Mouse (Mus musculus) adrenal gland, adult (tissue): Measurements from ENCODE around the gene Shisal1.

ENCODE experiments used
- DNase-seq, 2 experiments: peaks; one replicate each; pipeline ENCODE4 v3.0.0; 2022 to 2023; ENCODE audit warnings: low spot score in 1 of 2; ENCODE audit not compliant: inconsistent age in 2 of 2

The Shisal1 gene

DNA sequence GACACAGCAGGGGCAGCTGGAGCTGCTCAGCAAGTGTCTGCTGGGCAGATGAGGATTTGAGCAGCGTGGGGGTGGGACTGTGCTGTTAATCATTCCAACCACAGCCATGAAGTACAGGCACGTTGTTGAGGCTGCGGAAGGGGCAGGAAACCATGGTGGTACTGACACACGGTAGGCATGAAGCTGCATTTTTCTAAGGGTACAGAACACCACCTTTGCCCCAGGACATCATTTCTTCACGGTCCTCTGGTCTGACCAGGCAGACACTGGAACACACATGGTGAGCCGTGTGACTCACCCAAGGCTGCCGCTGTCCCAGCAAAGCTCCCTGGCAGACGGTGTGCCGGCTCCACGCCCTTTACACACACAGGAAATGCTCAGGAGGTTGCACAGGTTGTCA is 66.7 kb downstream of the Shisal1 start:
- DNase-seq, result peak; percentile 18 to 54

- DNase-seq, result no peak
Observed at GRCm38 (mm10) chr15:84378734-84379133, 68.2 kb downstream of the Shisal1 start.

- DNase-seq, result no peak
Observed at GRCm38 (mm10) chr15:84372801-84373200, 74.1 kb downstream of the Shisal1 start.

DNA sequence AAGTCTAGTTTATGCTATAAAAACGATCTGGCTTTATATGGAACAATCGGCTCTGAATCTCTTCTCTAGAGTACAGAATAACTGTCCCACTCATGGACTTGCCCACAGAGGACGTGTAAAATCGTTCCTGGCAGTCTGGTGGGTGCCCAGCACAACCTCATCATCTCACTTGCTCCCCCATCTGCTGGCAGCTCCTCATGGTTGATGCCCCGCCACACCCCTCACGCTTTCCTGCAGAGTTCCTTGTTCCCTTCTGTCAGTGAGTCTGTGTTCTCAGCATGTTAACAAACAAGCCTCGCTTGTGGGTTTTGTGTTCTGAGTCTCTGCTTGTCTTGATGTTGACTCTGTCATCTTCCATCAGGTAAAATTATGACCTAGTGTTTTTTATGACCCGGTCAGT is 79.5 kb downstream of the Shisal1 start:
- DNase-seq, result no peak

GRCm38 (mm10) chr15:84366574-84366989 is 80.3 kb downstream of the Shisal1 start:
- DNase-seq, result no peak

- no peak for DNase-seq
Observed at GRCm38 (mm10) chr15:84365675-84366381, 81.1 kb downstream of the Shisal1 start.

GRCm38 (mm10) chr15:84364746-84365145 is 82.2 kb downstream of the Shisal1 start:
- no peak for DNase-seq

DNA sequence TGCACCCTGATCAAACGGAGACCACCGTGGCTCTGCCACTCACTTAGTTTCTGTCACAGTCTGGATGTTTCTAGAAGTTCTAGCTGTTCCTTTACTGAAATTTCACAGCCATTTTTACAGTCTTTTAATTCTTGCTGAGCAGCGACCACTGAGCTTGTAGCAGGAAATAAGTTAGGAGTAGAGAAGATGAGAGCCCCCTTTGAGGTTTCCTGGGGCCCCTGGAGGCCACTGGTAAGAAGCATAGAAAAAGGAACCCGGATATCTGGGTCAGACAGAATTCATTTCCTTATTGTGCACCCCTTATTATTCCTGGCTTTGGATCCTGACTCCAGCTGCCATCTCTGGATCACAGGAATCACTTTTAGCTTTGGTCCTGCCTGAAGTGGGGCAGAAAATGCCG is 91.8 kb downstream of the Shisal1 start:
- DNase-seq, result no peak

- DNase-seq, result no peak
Observed at GRCm38 (mm10) chr15:84351915-84352844, 94.7 kb downstream of the Shisal1 start.

DNA sequence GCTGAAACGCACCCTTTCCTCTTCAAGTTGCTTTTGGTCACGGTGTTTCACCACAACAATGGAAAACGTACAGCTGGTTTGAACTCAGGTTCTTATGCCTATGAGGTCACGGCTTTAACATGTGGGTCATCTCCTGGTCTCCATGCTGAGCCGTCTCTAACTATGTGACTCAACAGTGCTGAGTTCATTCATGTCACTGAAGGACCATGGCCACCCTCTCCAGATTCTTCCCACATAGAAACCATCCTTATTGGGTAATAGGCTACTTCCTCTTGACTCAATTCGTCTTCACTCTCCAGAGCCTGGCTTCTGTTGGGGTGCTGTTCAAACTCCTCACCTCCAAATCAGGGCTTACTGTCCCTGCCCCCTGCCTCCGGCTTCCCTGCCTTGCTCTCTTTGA is 95.6 kb downstream of the Shisal1 start:
- DNase-seq, result no peak

GRCm38 (mm10) chr15:84349915-84350738 is 96.8 kb downstream of the Shisal1 start:
- no peak for DNase-seq

- no peak for DNase-seq
Observed at GRCm38 (mm10) chr15:84348769-84349168, 98.1 kb downstream of the Shisal1 start.

- no peak for DNase-seq
Observed at GRCm38 (mm10) chr15:84340926-84341325, 106.0 kb downstream of the Shisal1 start.

- no peak for DNase-seq
Observed at GRCm38 (mm10) chr15:84337599-84337998, 109.3 kb downstream of the Shisal1 start.

- no peak for DNase-seq
Observed at GRCm38 (mm10) chr15:84336281-84336817, 110.5 kb downstream of the Shisal1 start.

DNA sequence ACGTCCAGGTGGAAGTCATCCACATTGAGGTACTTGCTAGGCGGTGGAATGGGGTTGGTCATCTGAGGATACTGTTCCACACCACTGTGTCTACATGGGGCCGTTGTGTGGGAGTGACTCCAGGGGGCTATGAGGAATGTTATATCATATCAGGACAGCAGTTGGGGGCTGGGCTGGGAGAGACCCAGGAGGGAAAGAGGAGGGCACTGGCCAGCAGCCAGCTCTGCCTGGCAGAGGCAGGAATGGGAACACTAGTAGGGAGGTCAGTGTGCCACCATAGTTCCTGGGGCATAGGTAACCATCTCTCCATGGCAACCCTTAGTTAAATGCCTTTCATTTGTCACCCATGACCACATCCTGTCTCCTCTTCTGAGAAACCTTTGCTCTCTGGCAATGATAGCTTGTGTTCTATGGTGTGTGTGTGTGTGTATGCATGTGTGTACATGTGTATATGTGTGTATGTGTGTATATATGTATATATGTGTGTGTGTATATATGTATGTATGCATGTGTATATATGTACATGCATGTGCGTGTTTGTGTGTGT is 115.8 kb downstream of the Shisal1 start:
- DNase-seq, result no peak

DNA sequence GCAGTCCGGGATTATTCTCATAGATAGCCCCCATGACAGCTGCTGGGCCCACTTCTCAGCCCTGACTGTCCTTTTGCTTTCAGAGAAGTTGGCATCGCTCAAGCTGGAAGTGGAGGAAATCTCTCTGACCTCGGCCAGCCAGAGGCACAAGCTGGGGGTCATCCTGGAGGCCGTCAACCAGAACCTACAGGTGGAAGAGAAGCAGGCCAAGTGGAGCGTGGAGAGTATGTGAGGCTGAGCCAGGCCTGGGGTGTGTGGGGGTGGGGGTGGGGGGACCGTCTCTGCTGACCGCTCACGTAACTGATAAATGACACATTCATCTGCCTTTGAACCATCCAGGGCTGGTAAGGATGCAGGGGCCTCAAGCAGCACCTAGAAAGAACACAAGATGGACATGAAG is 117.0 kb downstream of the Shisal1 start:
- DNase-seq, result no peak
